Mouse (Mus musculus) embryonic fibroblast, embryonic 13.5 days (primary cell): Measurements from ENCODE around the gene Nhlrc4. TPM values are rescaled to one million over a fixed set of nuclear protein-coding genes. Genes with fewer than 3 reads are reported as not detected.

Source experiments
- H3K27ac ChIP-seq: 2 replicates; pipeline ENCODE4 v1.5.1; 2012; ENCODE audit warnings: low read length, control low read depth, inconsistent platforms; ENCODE audit not compliant: insufficient read depth
- H3K4me1 ChIP-seq: 2 replicates; pipeline ENCODE4 v1.6.1; 2011; ENCODE audit warnings: low read length; ENCODE audit not compliant: control insufficient read depth, insufficient read depth
- H3K4me3 ChIP-seq: 2 replicates; pipeline ENCODE4 v1.5.1; 2011; ENCODE audit warnings: mild to moderate bottlenecking, control low read depth, low read length; ENCODE audit not compliant: insufficient read depth
- CTCF ChIP-seq: IDR thresholded peaks from 2 replicates; pipeline ENCODE4 v1.5.1; 2011; ENCODE audit warnings: mild to moderate bottlenecking, control low read depth, low read length, moderate library complexity, borderline replicate concordance; ENCODE audit not compliant: insufficient read depth
- POLR2A ChIP-seq: IDR thresholded peaks from 2 replicates; pipeline ENCODE4 v1.6.1; 2011; ENCODE audit warnings: low read depth, mild to moderate bottlenecking, control low read depth, low read length, moderate library complexity
- polyA plus RNA-seq: library from polyadenylated mRNA; stranded (reverse); fragments of >200 nt; gene quantifications from 2 replicates; pipeline ENCODE4 v1.2.4, GENCODE M21; 2011; ENCODE audit warnings: low read depth; ENCODE audit not compliant: missing spikeins, insufficient read length

Gene Nhlrc4
- polyA plus RNA-seq, 1 experiment, result not detected

- H3K4me1 ChIP-seq, result no peaks in the 10 kb centered on the region
- no peak overlapping the region for H3K4me3 ChIP-seq
- H3K27ac ChIP-seq, result no peak overlapping the region
- TF ChIP-seq POLR2A, result no peak
- no peak for TF ChIP-seq CTCF
Observed at GRCm38 (mm10) chr17:25934526-25934925, 10.2 kb downstream of the Nhlrc4 start.

GRCm38 (mm10) chr17:25925348-25925747 is 19.4 kb downstream of the Nhlrc4 start:
- no peak for TF ChIP-seq POLR2A
- TF ChIP-seq CTCF, result no peak
- Histone ChIP-seq H3K27ac (no peak overlapping the region), H3K4me3 (no peak overlapping the region), H3K4me1 (peaks cover 3% of the 10 kb centered on the region; the same call in 1 of the 2 replicates)

GRCm38 (mm10) chr17:25922120-25922519 is 22.6 kb downstream of the Nhlrc4 start:
- Histone ChIP-seq H3K4me1 (peaks cover 12% of the 10 kb centered on the region), H3K27ac (no peak overlapping the region), H3K4me3 (no peak overlapping the region)
- TF ChIP-seq CTCF (no peak), POLR2A (no peak)

GRCm38 (mm10) chr17:25919786-25920642 is 24.7 kb downstream of the Nhlrc4 start:
- peak overlapping the region; percentile 89 for H3K27ac ChIP-seq
- peak overlapping the region; percentile 63 for H3K4me3 ChIP-seq
- peaks cover 13% of the 10 kb centered on the region for H3K4me1 ChIP-seq
- TF ChIP-seq POLR2A, result peak; percentile 77; the same call in 1 of the 2 replicates
- TF ChIP-seq CTCF, result no peak

- peaks cover 13% of the 10 kb centered on the region for H3K4me1 ChIP-seq
- H3K27ac ChIP-seq, result peak within 1 kb of the TSS; percentile 89
- no peak for TF ChIP-seq CTCF
- TF ChIP-seq POLR2A, result no peak; the same call in 1 of the 2 replicates
- peak within 1 kb of the TSS; percentile 72 for H3K4me3 ChIP-seq
Observed at GRCm38 (mm10) chr17:25919144-25919785, 25.5 kb downstream of the Nhlrc4 start, which contains the start of gene Rab40c. Rab40c (minus strand) TSS chr17:25919727.

GRCm38 (mm10) chr17:25918037-25918750 is 26.6 kb downstream of the Nhlrc4 start:
- Histone ChIP-seq H3K4me1 (peaks cover 13% of the 10 kb centered on the region), H3K27ac (peak overlapping the region; percentile 50), H3K4me3 (peak overlapping the region; percentile 72)
- TF ChIP-seq CTCF (no peak), POLR2A (no peak)

GRCm38 (mm10) chr17:25916931-25917647 is 27.7 kb downstream of the Nhlrc4 start:
- Histone ChIP-seq H3K4me3 (no peak overlapping the region), H3K27ac (no peak overlapping the region), H3K4me1 (peaks cover 13% of the 10 kb centered on the region)
- TF ChIP-seq POLR2A (no peak), CTCF (no peak)

- peaks cover 10% of the 10 kb centered on the region for H3K4me1 ChIP-seq
- TF ChIP-seq POLR2A, result no peak
- TF ChIP-seq CTCF, result no peak
Observed at GRCm38 (mm10) chr17:25914295-25914694, 30.5 kb downstream of the Nhlrc4 start.

GRCm38 (mm10) chr17:25913877-25914275 is 30.9 kb downstream of the Nhlrc4 start:
- peaks cover 10% of the 10 kb centered on the region for H3K4me1 ChIP-seq
- H3K4me3 ChIP-seq, result no peak overlapping the region
- no peak for TF ChIP-seq POLR2A
- no peak for TF ChIP-seq CTCF
- H3K27ac ChIP-seq, result no peak overlapping the region

More at GRCm38 (mm10) chr17:25914295-25914694, 30.5 kb downstream of the Nhlrc4 start:
- no peak overlapping the region for H3K27ac ChIP-seq
- no peak overlapping the region for H3K4me3 ChIP-seq
